Mouse (Mus musculus) natural killer cell, adult 2 months (primary cell): Measurements from ENCODE around the gene Zdhhc8.
"Not testable (repeated sequence)": the region's sequence is repeated elsewhere in the genome, so short reads cannot be mapped to it uniquely, and the experiment has no call there.

Experiments used
- DNase-seq, 2 experiments: peaks; one replicate each; pipeline ENCODE4 v3.0.0; 2022; ENCODE audit warnings: low spot score in 2 of 2

Gene Zdhhc8

DNA sequence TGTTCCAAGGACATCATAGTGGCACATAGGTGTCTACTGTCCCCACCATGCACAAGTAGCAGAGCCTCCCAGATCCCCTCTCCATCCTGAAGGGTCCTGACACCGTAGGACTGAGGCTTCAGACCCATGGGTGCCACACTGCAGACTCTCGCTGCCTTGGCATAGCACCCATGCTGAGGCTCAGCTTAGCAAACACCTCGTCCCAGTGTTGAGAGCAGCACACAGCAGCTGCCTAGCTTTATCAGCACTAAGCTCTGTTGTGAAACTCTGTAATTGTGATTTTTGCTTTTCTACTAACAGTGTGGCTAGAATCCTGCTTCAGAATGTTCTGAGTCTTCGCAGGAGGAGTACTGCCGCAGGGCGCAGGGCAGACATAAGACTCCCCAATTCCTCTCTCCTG, 37.1 kb downstream of the Zdhhc8 start:
- DNase-seq: no peak

DNA sequence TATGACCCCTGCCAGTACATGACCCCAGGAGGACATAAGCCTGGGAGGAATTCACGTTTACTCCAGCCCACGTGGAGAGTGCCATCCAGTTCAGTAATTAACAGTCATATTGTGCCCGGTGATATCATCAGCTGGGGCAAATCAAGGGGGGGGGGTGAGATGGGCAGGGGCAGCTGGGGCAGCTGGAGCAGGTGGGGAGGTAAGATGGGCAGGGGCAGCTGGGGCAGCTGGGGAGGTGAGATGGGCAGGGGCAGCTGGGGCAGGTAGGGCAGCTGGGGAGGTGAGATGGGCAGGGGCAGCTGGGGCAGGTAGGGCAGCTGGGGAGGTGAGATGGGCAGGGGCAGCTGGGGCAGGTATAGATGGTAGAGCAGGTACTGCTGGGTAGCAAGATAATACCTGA, 39.4 kb downstream of the Zdhhc8 start:
- not testable (repeated sequence) for DNase-seq

DNA sequence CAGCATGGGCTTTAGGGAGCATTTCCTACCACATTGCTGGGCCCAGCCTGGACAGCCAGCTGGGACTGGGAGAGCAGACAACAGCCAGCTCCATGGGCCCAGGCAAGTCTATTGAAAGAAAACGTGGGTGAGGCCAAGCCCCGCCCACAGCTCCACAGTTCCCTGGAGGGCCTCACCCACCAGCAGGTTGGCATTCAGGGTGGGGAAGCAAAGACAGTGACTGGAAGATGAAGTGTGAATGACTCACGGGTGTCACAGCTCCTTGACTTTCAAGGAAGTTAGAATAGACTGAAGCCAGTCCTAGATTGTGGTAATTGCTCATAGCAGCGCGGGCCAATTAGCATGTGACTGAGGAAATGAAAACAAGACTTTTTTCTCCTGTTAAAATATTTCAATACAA, 39.9 kb downstream of the Zdhhc8 start:
- DNase-seq: peak in 1 of 2 experiments; percentile 32

GRCm38 (mm10) chr16:18194208-18194985, 40.5 kb downstream of the Zdhhc8 start:
- DNase-seq: no peak

GRCm38 (mm10) chr16:18191006-18191405, 43.9 kb downstream of the Zdhhc8 start:
- no peak for DNase-seq

GRCm38 (mm10) chr16:18187221-18187620, 47.7 kb downstream of the Zdhhc8 start:
- DNase-seq: no peak

- no peak for DNase-seq
Measured at GRCm38 (mm10) chr16:18186798-18187197, 48.1 kb downstream of the Zdhhc8 start.

DNA sequence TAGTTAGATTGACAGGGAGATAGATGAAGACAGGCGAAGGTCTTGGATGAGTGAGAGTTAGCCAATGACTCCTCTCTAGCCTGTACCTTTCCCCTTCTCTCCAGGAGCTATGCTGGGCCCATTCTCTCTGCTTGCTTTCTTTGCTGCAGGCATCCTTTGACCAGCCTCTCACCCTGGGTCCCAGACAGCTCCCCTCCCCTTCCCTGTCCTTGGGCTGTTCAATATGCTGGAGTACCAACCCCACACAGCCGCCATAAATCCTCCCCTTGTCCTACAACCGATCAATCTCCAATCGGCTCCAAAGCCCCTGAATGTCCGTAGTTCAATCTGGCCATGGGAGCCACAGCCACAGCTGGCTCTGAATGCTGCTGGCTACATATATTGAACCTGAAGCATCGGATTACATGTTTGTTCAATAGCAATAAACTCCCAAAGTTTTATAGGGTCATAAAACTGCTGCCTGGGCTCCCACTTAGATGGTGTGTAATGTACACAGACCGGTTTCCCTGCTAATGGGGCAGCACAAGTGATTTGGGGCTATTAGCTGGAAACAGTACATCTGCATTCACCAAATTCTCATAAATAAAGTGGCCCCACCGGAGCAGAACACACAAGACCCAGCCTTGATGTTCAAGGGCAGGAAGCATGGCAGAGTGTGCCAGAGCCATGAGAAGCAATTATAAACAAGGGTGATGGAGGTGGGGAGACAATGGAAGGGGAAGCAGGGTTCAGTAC, 49.1 kb downstream of the Zdhhc8 start:
- DNase-seq: no peak

DNA sequence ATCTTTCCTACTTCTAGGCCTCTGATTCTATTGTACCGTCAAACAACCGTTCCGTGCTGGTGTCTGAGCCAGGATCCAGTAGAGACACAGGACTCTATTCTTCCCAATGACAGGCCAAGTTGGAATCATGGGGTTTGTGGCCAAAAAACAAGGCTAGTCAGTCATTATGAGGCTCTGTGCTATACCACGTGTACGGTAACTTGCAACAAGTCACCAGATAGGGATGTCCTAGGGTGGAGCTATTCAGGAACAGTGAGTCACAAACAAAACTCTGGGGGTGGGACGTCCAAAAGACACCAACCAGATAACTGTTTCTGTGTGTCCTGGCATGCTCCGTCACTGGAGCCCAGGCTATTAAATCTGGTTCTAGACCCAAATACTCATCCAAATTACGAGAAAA, 52.2 kb downstream of the Zdhhc8 start:
- DNase-seq: no peak

GRCm38 (mm10) chr16:18181398-18181797, 53.5 kb downstream of the Zdhhc8 start:
- DNase-seq: no peak

- DNase-seq: no peak
Measured at GRCm38 (mm10) chr16:18179591-18179990, 55.3 kb downstream of the Zdhhc8 start.

- no peak for DNase-seq
Measured at GRCm38 (mm10) chr16:18176758-18177157, 58.2 kb downstream of the Zdhhc8 start.

DNA sequence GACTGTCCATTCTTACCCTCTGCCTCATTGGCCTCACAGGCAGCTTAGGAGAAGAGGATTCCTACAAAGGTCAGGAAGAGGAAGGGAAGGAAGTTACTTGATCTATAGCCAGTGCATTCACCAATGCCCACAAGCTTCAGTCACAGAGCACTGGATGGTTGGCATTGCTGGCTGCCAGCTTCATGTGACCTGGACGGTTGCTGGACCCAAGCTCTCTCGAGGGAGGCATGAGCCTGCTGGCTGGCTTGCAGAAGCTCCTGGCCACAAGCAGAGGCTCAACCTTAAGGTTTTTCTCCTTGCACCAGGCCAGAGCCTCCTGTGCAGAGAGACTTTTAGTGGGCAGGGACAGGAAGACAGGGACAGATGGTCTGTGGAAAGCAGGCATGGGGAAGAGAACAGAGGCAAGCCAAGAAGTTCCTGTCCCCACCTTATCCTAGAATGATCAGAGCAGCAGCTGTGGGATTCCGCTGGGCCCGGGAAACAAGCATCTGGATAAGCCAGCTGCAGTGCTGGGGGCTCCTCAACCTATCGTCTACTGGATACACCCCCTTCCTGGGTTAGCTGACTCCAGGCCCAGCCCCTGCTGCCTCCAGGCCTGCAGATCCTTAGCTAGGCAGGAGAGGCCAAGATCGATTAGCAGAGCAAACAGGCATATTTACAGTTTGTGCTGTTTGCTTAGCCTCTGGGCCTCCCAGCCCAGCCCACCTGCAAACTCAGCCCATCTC, 59.0 kb downstream of the Zdhhc8 start:
- DNase-seq: no peak

DNA sequence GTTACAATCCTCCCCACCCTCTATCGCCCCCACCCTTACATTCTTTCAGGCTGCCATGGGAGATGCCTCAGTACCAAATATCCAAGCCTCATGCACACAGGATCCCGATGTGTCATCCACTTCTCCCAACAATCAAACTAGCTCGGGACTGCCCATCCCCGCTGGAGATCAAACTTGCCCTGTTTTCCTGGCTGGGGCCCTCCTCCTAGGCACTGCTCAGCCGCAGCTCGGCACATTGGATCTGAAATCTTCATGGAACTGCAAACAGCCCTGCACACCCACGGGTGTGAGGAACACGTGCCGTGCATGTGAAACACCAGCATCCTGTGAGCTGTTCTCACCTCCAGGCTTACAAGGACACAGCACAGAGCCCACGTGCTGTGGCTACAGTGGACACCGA, 61.1 kb downstream of the Zdhhc8 start:
- no peak for DNase-seq

DNA sequence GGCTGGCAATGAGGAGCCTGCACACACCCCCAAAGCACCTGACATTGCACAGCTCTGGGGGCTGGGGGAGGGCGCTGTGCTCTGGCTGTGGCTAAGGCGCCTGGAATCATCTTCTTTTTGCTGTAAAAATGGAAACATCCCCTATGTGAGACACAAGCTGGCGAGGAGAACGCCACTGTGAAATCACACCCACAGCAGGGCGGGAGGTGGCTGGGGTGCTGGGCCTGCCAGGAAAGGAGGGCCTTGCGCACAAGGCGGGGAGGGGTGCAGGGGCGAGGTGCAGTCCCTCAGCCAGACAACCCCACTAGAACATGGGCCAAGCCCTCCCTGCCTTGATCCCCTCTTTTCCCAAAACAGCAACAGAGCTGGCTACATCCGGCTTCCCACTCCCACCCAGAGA, 61.7 kb downstream of the Zdhhc8 start:
- no peak for DNase-seq

DNA sequence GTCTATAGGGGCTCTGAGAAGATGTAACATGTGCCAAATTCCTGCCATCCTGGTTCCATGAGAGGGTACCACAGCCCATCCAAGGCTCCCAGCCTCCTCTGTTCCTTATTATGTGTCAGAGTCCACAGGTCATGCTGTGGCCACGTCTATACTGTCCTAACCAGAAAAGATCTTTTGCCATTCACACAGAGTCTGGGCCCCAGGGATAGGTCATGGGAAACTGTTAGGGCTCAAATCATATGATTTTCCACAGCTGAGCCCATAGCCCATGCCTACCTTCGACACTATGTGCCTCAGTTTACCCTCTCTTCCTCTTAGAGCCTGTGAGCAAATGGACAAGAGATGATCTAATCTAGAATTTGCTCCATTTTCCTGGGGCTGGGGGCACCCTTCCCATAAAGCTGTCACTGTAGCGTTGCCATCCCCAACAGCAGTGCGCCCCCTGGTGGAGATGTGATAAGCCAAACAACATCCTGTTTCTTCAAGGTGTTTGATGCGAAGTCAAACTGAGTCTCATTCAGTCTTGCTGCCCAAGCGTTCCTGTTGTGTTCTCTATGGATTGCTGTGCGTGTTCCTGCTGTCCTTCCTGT, 62.6 kb downstream of the Zdhhc8 start:
- peak; percentile 58 to 66 for DNase-seq
